Mouse (Mus musculus): ENCODE results near the gene Adamtsl1.

DNA sequence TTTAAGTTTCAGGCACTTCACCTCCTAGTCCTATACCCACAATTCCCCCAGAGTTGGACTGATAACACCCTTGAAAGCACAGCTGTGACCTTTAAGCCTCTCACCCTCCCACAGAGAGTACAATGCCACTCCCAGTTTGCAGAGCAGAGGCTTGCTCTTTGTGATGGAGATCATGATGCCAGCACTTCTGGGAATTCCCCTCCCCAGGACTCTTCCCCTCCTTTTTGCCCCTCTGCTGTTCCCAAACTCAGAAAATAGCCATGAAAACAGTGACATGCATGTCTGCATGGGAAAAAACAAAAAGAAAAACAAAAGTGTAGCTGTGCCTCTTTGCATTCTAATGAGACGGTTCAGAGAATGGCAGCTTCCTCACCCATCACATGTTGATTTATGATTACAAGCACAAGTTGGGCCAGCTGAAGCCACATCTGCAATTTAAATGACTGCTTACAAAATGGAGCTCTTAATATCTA, 669.8 kb downstream of the Adamtsl1 start:
- TF ChIP-seq CHD2 (IDR thresholded peaks at IDR 0.05; ENCODE audit: low read depth, low read length) (peak; percentile 47), ZNF384 (IDR thresholded peaks at IDR 0.05; ENCODE audit: low read depth, low read length) (no peak), ZC3H11A (IDR thresholded peaks at IDR 0.05; ENCODE audit: borderline replicate concordance, low read depth, low read length) (no peak)

Data from ES-E14 (cell line).